ENCODE assay signal across 8 mouse cellular contexts in genomic region chr3:94472447-94473114, GRCm38 (mm10). TPM values are rescaled to one million over a fixed set of nuclear protein-coding genes. Genes with fewer than 3 reads are reported as not detected.
A peak's percentile ranks its signal among the peaks of the same experiment; 100 is the strongest.
DNase-seq lines count a peak whose midpoint lies in the region; ATAC-seq lines count a peak whose summit lies in the region.

No protein-coding gene starts in this region.

- no peaks in the 10 kb centered on the region for H3K36me3 ChIP-seq in embryonic facial prominence, embryonic 13.5 days
- no peaks in the 10 kb centered on the region for H3K36me3 ChIP-seq in limb, embryonic 10.5 days
- no peaks in the 10 kb centered on the region for H3K36me3 ChIP-seq in midbrain, embryonic 13.5 days

- peak overlapping the region; percentile 20 for H3K4me3 ChIP-seq in embryonic facial prominence, embryonic 13.5 days
- peak overlapping the region; percentile 43 for H3K4me3 ChIP-seq in limb, embryonic 10.5 days
- peak overlapping the region; percentile 33 for H3K4me3 ChIP-seq in midbrain, embryonic 13.5 days (replicated peaks)

- 10% methylated on average over 28 of the region's 28 CpGs for WGBS in embryonic facial prominence, embryonic 13.5 days
- 9% methylated on average over 28 of the region's 28 CpGs for WGBS in limb, embryonic 10.5 days
- 10% methylated on average over 28 of the region's 28 CpGs for WGBS in midbrain, embryonic 13.5 days

- peak; percentile 26 for ATAC-seq in frontal cortex, adult (ENCODE audit: low TSS enrichment)
- ATAC-seq in embryonic facial prominence, embryonic 13.5 days (ENCODE audit: insufficient number of reproducible peaks, insufficient read depth, low FRiP score, low TSS enrichment, low read depth), result peak; percentile 24; the same call in 1 of the 2 replicates
- ATAC-seq in midbrain, embryonic 13.5 days, result peak; percentile 79

- H3K9me3 ChIP-seq in embryonic facial prominence, embryonic 13.5 days, result no peaks in the 10 kb centered on the region
- H3K9me3 ChIP-seq in limb, embryonic 10.5 days (replicated peaks), result no peaks in the 10 kb centered on the region
- H3K9me3 ChIP-seq in midbrain, embryonic 13.5 days, result no peaks in the 10 kb centered on the region

- intact Hi-C loops in heart, postnatal 10 days (cut with DNase I), result no loop called here

- H3K4me1 ChIP-seq in embryonic facial prominence, embryonic 13.5 days, result peaks cover 12% of the 10 kb centered on the region
- H3K4me1 ChIP-seq in limb, embryonic 10.5 days, result peaks cover 34% of the 10 kb centered on the region
- peaks cover 45% of the 10 kb centered on the region for H3K4me1 ChIP-seq in midbrain, embryonic 13.5 days (replicated peaks)

- H3K27me3 ChIP-seq in embryonic facial prominence, embryonic 13.5 days, result no peaks in the 10 kb centered on the region; the same call in 1 of the 2 replicates
- H3K27me3 ChIP-seq in limb, embryonic 10.5 days (ENCODE audit: low read depth, poor library complexity, severe bottlenecking), result peaks cover 2% of the 10 kb centered on the region; the same call in 1 of the 2 replicates
- H3K27me3 ChIP-seq in midbrain, embryonic 13.5 days, result no peaks in the 10 kb centered on the region

- DNase-seq in frontal cortex, postnatal 36 days (ENCODE audit: low spot score in 2 of 2), result no peak
- peak; percentile 37 to 51 for DNase-seq in heart, postnatal 10 days
- peak; percentile 90 for DNase-seq in limb, embryonic 10.5 days (ENCODE audit: low spot score)
- DNase-seq in thymus, adult 18-20 months, result no peak
- no peak for DNase-seq in cerebellum, adult 9-11 months

- H3K4me2 ChIP-seq in embryonic facial prominence, embryonic 13.5 days, result peak overlapping the region; percentile 54
- H3K4me2 ChIP-seq in midbrain, embryonic 13.5 days (replicated peaks), result peak overlapping the region; percentile 51

- H3K27ac ChIP-seq in embryonic facial prominence, embryonic 13.5 days, result no peak overlapping the region
- peak overlapping the region; percentile 66 for H3K27ac ChIP-seq in limb, embryonic 10.5 days
- H3K27ac ChIP-seq in midbrain, embryonic 13.5 days, result peak overlapping the region; percentile 61

- no peak overlapping the region for H3K9ac ChIP-seq in embryonic facial prominence, embryonic 13.5 days
- peak overlapping the region; percentile 4 for H3K9ac ChIP-seq in midbrain, embryonic 13.5 days (replicated peaks)

RNA-seq across cellular contexts. Expression of gene Celf3, which starts 5.5 kb away (rescaled TPM):
- 6.9 and 9.8 TPM in 2 replicates for polyA plus RNA-seq in embryonic facial prominence, embryonic 13.5 days (2015; fragmentation: Nextera tagmentation; extraction: Ambion mirVana)
- total RNA-seq in heart, postnatal 10 days (2021), result not detected
- polyA plus RNA-seq in limb, embryonic 10.5 days (2016; fragmentation: Nextera tagmentation; extraction: Ambion mirVana), result 1.4 and 1.5 TPM in 2 replicates
- polyA plus RNA-seq in midbrain, embryonic 13.5 days (2015; fragmentation: Nextera tagmentation; extraction: Ambion mirVana), result 396 and 399 TPM in 2 replicates

RNA-seq across cellular contexts. Expression of gene Riiad1, which starts 7.6 kb away (rescaled TPM):
- 1.2 and 1.5 TPM in 2 replicates for polyA plus RNA-seq in embryonic facial prominence, embryonic 13.5 days (2015; fragmentation: Nextera tagmentation; extraction: Ambion mirVana)
- total RNA-seq in heart, postnatal 10 days (2021), result under 1 TPM; 0.89 to 0.99 TPM
- polyA plus RNA-seq in limb, embryonic 10.5 days (2016; fragmentation: Nextera tagmentation; extraction: Ambion mirVana), result 1.4 and 1.8 TPM in 2 replicates
- 24.3 and 26.1 TPM in 2 replicates for polyA plus RNA-seq in midbrain, embryonic 13.5 days (2015; fragmentation: Nextera tagmentation; extraction: Ambion mirVana)

RNA-seq across cellular contexts. Expression of gene Oaz3, which starts 28.9 kb away (rescaled TPM):
- polyA plus RNA-seq in embryonic facial prominence, embryonic 13.5 days (2015; fragmentation: Nextera tagmentation; extraction: Ambion mirVana), result 1.0 TPM in 1 of 2 replicates, not detected in the other
- total RNA-seq in heart, postnatal 10 days (2021), result not detected
- polyA plus RNA-seq in limb, embryonic 10.5 days (2016; fragmentation: Nextera tagmentation; extraction: Ambion mirVana), result 0.29 and 0.51 TPM in 2 replicates
- 0.89 and 1.2 TPM in 2 replicates for polyA plus RNA-seq in midbrain, embryonic 13.5 days (2015; fragmentation: Nextera tagmentation; extraction: Ambion mirVana)

RNA-seq across cellular contexts. Expression of gene Mrpl9, which starts 29.5 kb away (rescaled TPM):
- 64.4 and 68.9 TPM in 2 replicates for polyA plus RNA-seq in embryonic facial prominence, embryonic 13.5 days (2015; fragmentation: Nextera tagmentation; extraction: Ambion mirVana)
- 10 to 100 TPM; 66.1 to 66.4 TPM for total RNA-seq in heart, postnatal 10 days (2021)
- 71.0 and 77.8 TPM in 2 replicates for polyA plus RNA-seq in limb, embryonic 10.5 days (2016; fragmentation: Nextera tagmentation; extraction: Ambion mirVana)
- 61.3 and 63.2 TPM in 2 replicates for polyA plus RNA-seq in midbrain, embryonic 13.5 days (2015; fragmentation: Nextera tagmentation; extraction: Ambion mirVana)

RNA-seq across cellular contexts. Expression of gene Tdrkh, which starts 59.5 kb away (rescaled TPM):
- polyA plus RNA-seq in embryonic facial prominence, embryonic 13.5 days (2015; fragmentation: Nextera tagmentation; extraction: Ambion mirVana), result 9.0 TPM in 2 replicates
- 1 to 10 TPM; 6.2 to 6.3 TPM for total RNA-seq in heart, postnatal 10 days (2021)
- 5.1 and 6.6 TPM in 2 replicates for polyA plus RNA-seq in limb, embryonic 10.5 days (2016; fragmentation: Nextera tagmentation; extraction: Ambion mirVana)
- polyA plus RNA-seq in midbrain, embryonic 13.5 days (2015; fragmentation: Nextera tagmentation; extraction: Ambion mirVana), result 61.6 and 63.1 TPM in 2 replicates

Comparison
In these comparisons a context has a peak if more than half of its experiments do, and no peak if none do; other contexts are left out.
1. ATAC-seq: peak in every context shown above with its lines; median percentile 79 in midbrain, embryonic 13.5 days; 26 in frontal cortex, adult; 24 in embryonic facial prominence, embryonic 13.5 days.
2. DNase-seq: peak in heart, postnatal 10 days (2 of 2) and limb, embryonic 10.5 days (single experiment); none in frontal cortex, postnatal 36 days (0 of 2), thymus, adult 18-20 months (0 of 2) and cerebellum, adult 9-11 months (single experiment).
3. RNA of gene Celf3, which starts 5.5 kb away (polyA plus RNA-seq): 396 to 399 TPM in midbrain, embryonic 13.5 days; 6.9 to 9.8 TPM in embryonic facial prominence, embryonic 13.5 days and 1.4 to 1.5 TPM in limb, embryonic 10.5 days; every median in the first group is over 10 times any median in the second.
4. Peak in every context shown above with its lines, with median percentiles within 50 percentile points of each other: H3K4me3 ChIP-seq.